Mouse (Mus musculus) heart, postnatal 0 days (tissue): ENCODE results near the gene S100pbp. TPM values are rescaled to one million over a fixed set of nuclear protein-coding genes. Genes with fewer than 3 reads are reported as not detected.

Experiments
- ATAC-seq: fragments of 200-750 bp; cut with Nextera tagmentation; 2 replicates; pipeline ENCODE4 v1.8.0; 2017; ENCODE audit warnings: low read depth, moderate number of reproducible peaks, moderate library complexity; ENCODE audit not compliant: insufficient read depth
- DNase-seq: peaks from one replicate; pipeline ENCODE4 v3.0.0-alpha.2; 2016; ENCODE audit warnings: low spot score
- H3K27ac ChIP-seq: fragments of 300-500 bp; sonication (generic); 2 replicates; pipeline ENCODE4 v1.5.1; 2014; ENCODE audit warnings: low read depth, mild to moderate bottlenecking
- H3K27me3 ChIP-seq: fragments of 300-500 bp; sonication (generic); 2 replicates; pipeline ENCODE4 v1.6.1; 2014; ENCODE audit warnings: low read length, mixed read lengths; ENCODE audit not compliant: control insufficient read depth, insufficient read depth
- H3K36me3 ChIP-seq: fragments of 300-500 bp; sonication (generic); replicated peaks from 2 replicates; pipeline ENCODE4 v1.6.1; 2014; ENCODE audit warnings: low read length, mixed read lengths; ENCODE audit not compliant: control insufficient read depth, insufficient read depth
- H3K4me1 ChIP-seq: fragments of 300-500 bp; sonication (generic); 2 replicates; pipeline ENCODE4 v1.6.1; 2014; ENCODE audit warnings: antibody characterized with exemption; ENCODE audit not compliant: control insufficient read depth, insufficient read depth
- H3K4me2 ChIP-seq: fragments of 300-500 bp; sonication (generic); 2 replicates; pipeline ENCODE4 v1.6.1; 2014; ENCODE audit warnings: low read depth, mild to moderate bottlenecking, low read length, moderate library complexity
- H3K4me3 ChIP-seq: fragments of 300-500 bp; sonication (generic); 2 replicates; pipeline ENCODE4 v1.5.1; 2014; ENCODE audit warnings: low read depth, low read length
- H3K9ac ChIP-seq: fragments of 300-500 bp; sonication (generic); replicated peaks from 2 replicates; pipeline ENCODE4 v1.6.1; 2014; ENCODE audit warnings: low read depth, low read length, mixed read lengths
- H3K9me3 ChIP-seq: fragments of 300-500 bp; sonication (generic); replicated peaks from 2 replicates; pipeline ENCODE4 v1.6.1; 2016; ENCODE audit warnings: low read length; ENCODE audit not compliant: control insufficient read depth
- CTCF ChIP-seq: IDR thresholded peaks from 2 replicates; pipeline ENCODE4 v1.5.1; 2016; ENCODE audit warnings: antibody characterized with exemption, control low read depth, low read depth
- EP300 ChIP-seq: IDR thresholded peaks from 2 replicates; pipeline ENCODE4 v1.6.1; 2016; ENCODE audit warnings: antibody characterized with exemption, low read depth
- WGBS: fragments of 180-500 bp; shearing (Covaris S2); extraction: QIAGEN DNeasy Blood & Tissue Kit; methylation state at CpG from one replicate; pipeline ENCODE4 v1.1.7; 2014; 5-methylcytosine and 5-hydroxymethylcytosine counted together
- polyA plus RNA-seq: library from polyadenylated mRNA; unstranded; fragments of >200 nt; fragmentation: Nextera tagmentation; extraction: Ambion mirVana; gene quantifications from 2 replicates; pipeline ENCODE4 v1.2.1, GENCODE M21; 2015
- total RNA-seq: library from RNA; depleted of rRNA; stranded (reverse); fragments of >200 nt; gene quantifications from 2 replicates; pipeline ENCODE4 v1.2.3, GENCODE M21; 2014; ENCODE audit warnings: low replicate concordance

The S100pbp gene
- total and polyA plus RNA-seq, 2 experiments from 2014 or later: 6.9 to 24.5 TPM

GRCm38 (mm10) chr4:129188041-129188659, 1.4 kb downstream of the S100pbp start:
- Histone ChIP-seq H3K27ac (no peak overlapping the region), H3K4me1 (peaks cover 17% of the 10 kb centered on the region), H3K9me3 (no peaks in the 10 kb centered on the region), H3K27me3 (no peaks in the 10 kb centered on the region), H3K4me2 (peak overlapping the region; percentile 86), H3K4me3 (peak overlapping the region; percentile 98), H3K36me3 (no peaks in the 10 kb centered on the region; the same call in 1 of the 2 replicates), H3K9ac (peak overlapping the region; percentile 91)
- WGBS: 45% methylated on average over 5 of the region's 5 CpGs
- ATAC-seq (no peak), DNase-seq (no peak)
- TF ChIP-seq CTCF: no peak
- TF ChIP-seq EP300: no peak

DNA sequence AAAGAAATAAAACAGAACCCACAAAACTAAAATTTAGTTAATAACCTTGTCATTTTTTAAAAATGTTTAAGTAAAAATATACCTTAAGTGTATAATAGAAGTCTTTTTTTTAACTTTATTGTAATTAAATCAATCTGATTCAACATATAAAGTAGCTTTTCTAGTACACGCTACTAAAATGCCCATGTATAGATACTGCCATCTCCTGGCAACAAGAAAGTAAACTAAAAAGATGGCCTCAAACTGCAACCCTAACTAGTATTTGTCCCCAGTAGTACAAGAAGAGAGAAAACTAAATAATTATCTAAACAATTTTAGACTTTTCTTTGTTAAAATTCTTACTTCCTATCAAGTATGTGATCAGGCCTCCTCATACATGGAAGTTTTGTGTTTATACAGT, 10.0 kb downstream of the S100pbp start:
- Histone ChIP-seq H3K4me1 (no peaks in the 10 kb centered on the region), H3K27me3 (no peaks in the 10 kb centered on the region), H3K27ac (no peak overlapping the region), H3K9me3 (no peaks in the 10 kb centered on the region), H3K36me3 (peaks cover 49% of the 10 kb centered on the region), H3K4me2 (no peak overlapping the region), H3K9ac (no peak overlapping the region), H3K4me3 (no peak overlapping the region)
- DNase-seq: no peak
- WGBS: 48% methylated on average over 1 of the region's 1 CpGs
- TF ChIP-seq CTCF (peak; percentile 50), EP300 (no peak)
- no peak for ATAC-seq

GRCm38 (mm10) chr4:129172529-129172928, 17.0 kb downstream of the S100pbp start:
- no peak overlapping the region for H3K9ac ChIP-seq
- H3K9me3 ChIP-seq: no peaks in the 10 kb centered on the region
- no peak overlapping the region for H3K27ac ChIP-seq
- H3K4me2 ChIP-seq: no peak overlapping the region
- WGBS: 57% methylated on average over 1 of the region's 1 CpGs
- no peak for TF ChIP-seq CTCF
- TF ChIP-seq EP300: no peak
- no peaks in the 10 kb centered on the region for H3K27me3 ChIP-seq
- H3K36me3 ChIP-seq: peaks cover 62% of the 10 kb centered on the region
- H3K4me1 ChIP-seq: no peaks in the 10 kb centered on the region
- ATAC-seq (no peak), DNase-seq (no peak)
- no peak overlapping the region for H3K4me3 ChIP-seq

DNA sequence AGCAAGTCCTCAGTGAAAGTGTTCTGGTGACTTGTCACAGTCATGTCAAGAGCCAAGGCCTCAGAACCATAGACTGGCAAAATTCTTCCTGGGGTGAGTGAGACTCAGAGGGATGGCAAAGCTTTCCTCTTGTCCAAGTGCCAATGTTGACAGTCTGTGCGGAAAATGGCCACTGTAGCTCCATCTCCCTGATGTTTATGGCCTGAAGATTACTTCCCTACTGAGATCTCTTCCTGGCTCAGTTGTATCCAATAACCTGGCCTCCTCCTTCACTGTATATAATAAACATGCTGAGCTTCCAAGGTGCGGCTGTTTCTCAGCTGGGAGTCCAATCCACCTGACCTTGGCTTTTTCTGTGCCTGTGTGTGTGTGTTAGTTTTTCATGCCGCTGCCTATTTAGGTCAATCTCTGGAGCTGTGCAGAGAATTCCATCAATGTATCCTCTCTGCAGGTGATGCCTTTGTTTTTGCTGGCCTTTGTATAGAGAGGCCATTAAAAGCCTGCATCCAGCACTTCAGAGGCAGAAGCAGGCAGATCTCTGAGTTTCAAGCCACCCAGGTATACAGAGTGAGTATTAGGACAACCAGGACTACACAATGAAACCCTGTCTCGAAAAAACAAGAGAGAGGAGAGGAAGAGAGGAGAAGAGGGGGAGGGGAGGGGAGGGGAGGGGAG, 27.8 kb downstream of the S100pbp start:
- no peak for ATAC-seq
- Histone ChIP-seq H3K4me2 (no peak overlapping the region), H3K36me3 (peaks cover 42% of the 10 kb centered on the region), H3K9ac (no peak overlapping the region), H3K4me3 (no peak overlapping the region), H3K27me3 (no peaks in the 10 kb centered on the region), H3K27ac (no peak overlapping the region), H3K4me1 (peaks cover 4% of the 10 kb centered on the region; the same call in 1 of the 2 replicates), H3K9me3 (no peaks in the 10 kb centered on the region)
- 92% methylated on average over 4 of the region's 4 CpGs for WGBS
- no peak for TF ChIP-seq CTCF
- TF ChIP-seq EP300: no peak
- no peak for DNase-seq

- Histone ChIP-seq H3K9me3 (no peaks in the 10 kb centered on the region), H3K27ac (no peak overlapping the region), H3K4me3 (no peak overlapping the region), H3K36me3 (peaks cover 40% of the 10 kb centered on the region), H3K9ac (no peak overlapping the region), H3K27me3 (no peaks in the 10 kb centered on the region), H3K4me1 (peaks cover 4% of the 10 kb centered on the region; the same call in 1 of the 2 replicates), H3K4me2 (no peak overlapping the region)
- DNase-seq: no peak
- no peak for ATAC-seq
- WGBS: 90% methylated on average over 1 of the region's 1 CpGs
- TF ChIP-seq CTCF (no peak), EP300 (no peak)
Measured at GRCm38 (mm10) chr4:129161076-129161475, 28.5 kb downstream of the S100pbp start.
